9 mouse cellular contexts compared by ENCODE assay signal in genomic region chr5:4834819-4835480, GRCm38 (mm10).
DNase-seq lines count a peak whose midpoint lies in the region; ATAC-seq lines count a peak whose summit lies in the region.
"Had no signal": no experiment of that assay in that cellular context is flagged by ENCODE, and none has a peak within 500 bp of the region (broad histone marks: within the 10 kb centered on the region; RNA-seq: fewer than 3 reads in every experiment).

No protein-coding gene starts in this region.

- ATAC-seq in forebrain, embryonic 15.5 days (replicated peaks) = peak; percentile 69
- peak; percentile 85 for ATAC-seq in kidney, embryonic 16.5 days (ENCODE audit: low FRiP score, low TSS enrichment)
- ATAC-seq in midbrain, embryonic 15.5 days (replicated peaks) = peak; percentile 72
- ATAC-seq in granulocyte monocyte progenitor cell, adult 5-6 weeks (replicated peaks; ENCODE audit: poor library complexity, severe bottlenecking) = no peak

- H3K27me3 ChIP-seq in forebrain, embryonic 15.5 days = no peaks in the 10 kb centered on the region
- H3K27me3 ChIP-seq in kidney, embryonic 16.5 days (ENCODE audit: insufficient read depth, low read length) = no peaks in the 10 kb centered on the region
- no peaks in the 10 kb centered on the region for H3K27me3 ChIP-seq in midbrain, embryonic 15.5 days (replicated peaks)

- 18% methylated on average over 13 of the region's 13 CpGs for WGBS in forebrain, embryonic 15.5 days
- 19% methylated on average over 13 of the region's 13 CpGs for WGBS in kidney, embryonic 16.5 days
- WGBS in midbrain, embryonic 15.5 days = 10% methylated on average over 13 of the region's 13 CpGs

- H3K4me3 ChIP-seq in forebrain, embryonic 15.5 days = no peak overlapping the region
- H3K4me3 ChIP-seq in kidney, embryonic 16.5 days (ENCODE audit: low read length) = no peak overlapping the region
- no peak overlapping the region for H3K4me3 ChIP-seq in midbrain, embryonic 15.5 days

- H3K36me3 ChIP-seq in forebrain, embryonic 15.5 days = no peaks in the 10 kb centered on the region
- no peaks in the 10 kb centered on the region for H3K36me3 ChIP-seq in kidney, embryonic 16.5 days (ENCODE audit: insufficient read depth, low read length)
- no peaks in the 10 kb centered on the region for H3K36me3 ChIP-seq in midbrain, embryonic 15.5 days (replicated peaks)

- DNase-seq in embryo, embryonic 11 days = peak; percentile 88
- DNase-seq in ovary, postnatal 10 days (ENCODE audit: low spot score) = no peak
- DNase-seq in right cerebral cortex, postnatal 25 days = no peak
- DNase-seq: thymus, adult 2 months had no signal

- peaks cover 19% of the 10 kb centered on the region for H3K4me1 ChIP-seq in forebrain, embryonic 15.5 days
- H3K4me1 ChIP-seq in kidney, embryonic 16.5 days (ENCODE audit: insufficient read depth, low read length) = peaks cover 14% of the 10 kb centered on the region
- peaks cover 19% of the 10 kb centered on the region for H3K4me1 ChIP-seq in midbrain, embryonic 15.5 days

- peak overlapping the region; percentile 12; the same call in 1 of the 2 replicates for H3K27ac ChIP-seq in forebrain, embryonic 15.5 days (replicated peaks)
- peak overlapping the region; percentile 65 for H3K27ac ChIP-seq in kidney, embryonic 16.5 days (ENCODE audit: low read length)
- peak overlapping the region; percentile 50 for H3K27ac ChIP-seq in midbrain, embryonic 15.5 days
- H3K27ac ChIP-seq: macrophage had no signal

- H3K4me2 ChIP-seq in forebrain, embryonic 15.5 days (replicated peaks) = no peak overlapping the region
- H3K4me2 ChIP-seq in kidney, embryonic 16.5 days (replicated peaks; ENCODE audit: low read depth, low read length) = no peak overlapping the region
- H3K4me2 ChIP-seq in midbrain, embryonic 15.5 days = no peak overlapping the region

- H3K9me3 ChIP-seq in forebrain, embryonic 15.5 days = no peaks in the 10 kb centered on the region
- no peaks in the 10 kb centered on the region for H3K9me3 ChIP-seq in kidney, embryonic 16.5 days (ENCODE audit: low read length)
- no peaks in the 10 kb centered on the region for H3K9me3 ChIP-seq in midbrain, embryonic 15.5 days

- H3K9ac ChIP-seq in forebrain, embryonic 15.5 days (replicated peaks) = no peak overlapping the region
- no peak overlapping the region for H3K9ac ChIP-seq in kidney, embryonic 16.5 days (replicated peaks; ENCODE audit: low read length)
- H3K9ac ChIP-seq in midbrain, embryonic 15.5 days = no peak overlapping the region

Comparison
In these comparisons a context has a peak if more than half of its experiments do, and no peak if none do; other contexts are left out.
1. H3K27ac ChIP-seq: peak in every context shown above with its lines; median percentile 65 in kidney, embryonic 16.5 days; 50 in midbrain, embryonic 15.5 days; 12 in forebrain, embryonic 15.5 days.